Mouse (Mus musculus): ENCODE measurements around the gene Nmrk1. TPM values are rescaled to one million over a fixed set of nuclear protein-coding genes. Genes with fewer than 3 reads are reported as not detected.
A peak's percentile ranks its signal among the peaks of the same experiment; 100 is the strongest.

Nmrk1 gene
- polyA plus RNA-seq, 1 experiment from 2014 or later = 9.6 TPM

- Histone ChIP-seq H3K27ac (ENCODE audit: low read depth) (no peak overlapping the region), H3K27me3 (replicated peaks; ENCODE audit: control insufficient read depth, insufficient read depth, low read length) (no peaks in the 10 kb centered on the region), H3K9me3 (ENCODE audit: control insufficient read depth, low read length) (no peaks in the 10 kb centered on the region), H3K36me3 (ENCODE audit: control insufficient read depth, insufficient read depth, low read length) (no peaks in the 10 kb centered on the region), H3K4me1 (replicated peaks; ENCODE audit: control insufficient read depth, insufficient read depth, low read length) (no peaks in the 10 kb centered on the region), H3K9ac (ENCODE audit: low read length) (no peak overlapping the region), H3K4me3 (ENCODE audit: low read depth, low read length) (no peak overlapping the region), H3K4me2 (ENCODE audit: low read length) (no peak overlapping the region)
- ATAC-seq (replicated peaks; ENCODE audit: low FRiP score, low TSS enrichment, low read depth) = no peak
- no peak for DNase-seq (ENCODE audit: low spot score)
- 93% methylated on average over 9 of the region's 9 CpGs for WGBS
Measured at GRCm38 (mm10) chr19:18600611-18601010, 31.1 kb upstream of the Nmrk1 start.

- DNase-seq (ENCODE audit: low spot score) (no peak), ATAC-seq (replicated peaks; ENCODE audit: low FRiP score, low TSS enrichment, low read depth) (no peak)
- Histone ChIP-seq H3K27me3 (replicated peaks; ENCODE audit: control insufficient read depth, insufficient read depth, low read length) (no peaks in the 10 kb centered on the region), H3K4me2 (ENCODE audit: low read length) (no peak overlapping the region), H3K36me3 (ENCODE audit: control insufficient read depth, insufficient read depth, low read length) (no peaks in the 10 kb centered on the region), H3K27ac (ENCODE audit: low read depth) (no peak overlapping the region), H3K9ac (ENCODE audit: low read length) (no peak overlapping the region), H3K9me3 (ENCODE audit: control insufficient read depth, low read length) (no peaks in the 10 kb centered on the region), H3K4me3 (ENCODE audit: low read depth, low read length) (no peak overlapping the region), H3K4me1 (replicated peaks; ENCODE audit: control insufficient read depth, insufficient read depth, low read length) (no peaks in the 10 kb centered on the region)
- 90% methylated on average over 6 of the region's 6 CpGs for whole genome bisulfite sequencing
Measured at GRCm38 (mm10) chr19:18603011-18603410, 28.7 kb upstream of the Nmrk1 start.

- no peak for ATAC-seq (replicated peaks; ENCODE audit: low FRiP score, low TSS enrichment, low read depth)
- no peaks in the 10 kb centered on the region for H3K4me1 ChIP-seq (replicated peaks; ENCODE audit: control insufficient read depth, insufficient read depth, low read length)
- no peak overlapping the region for H3K27ac ChIP-seq (ENCODE audit: low read depth)
- no peak overlapping the region for H3K9ac ChIP-seq (ENCODE audit: low read length)
- no peaks in the 10 kb centered on the region for H3K36me3 ChIP-seq (ENCODE audit: control insufficient read depth, insufficient read depth, low read length)
- no peak for DNase-seq (ENCODE audit: low spot score)
- 57% methylated on average over 7 of the region's 7 CpGs for WGBS
- H3K4me3 ChIP-seq (ENCODE audit: low read depth, low read length) = no peak overlapping the region
- no peak overlapping the region for H3K4me2 ChIP-seq (ENCODE audit: low read length)
- no peaks in the 10 kb centered on the region for H3K9me3 ChIP-seq (ENCODE audit: control insufficient read depth, low read length)
- H3K27me3 ChIP-seq (replicated peaks; ENCODE audit: control insufficient read depth, insufficient read depth, low read length) = no peaks in the 10 kb centered on the region
Measured at GRCm38 (mm10) chr19:18607907-18608306, 23.8 kb upstream of the Nmrk1 start.

GRCm38 (mm10) chr19:18608975-18609374 is 22.8 kb upstream of the Nmrk1 start:
- no peaks in the 10 kb centered on the region for H3K36me3 ChIP-seq (ENCODE audit: control insufficient read depth, insufficient read depth, low read length)
- WGBS = 65% methylated on average over 6 of the region's 6 CpGs
- ATAC-seq (replicated peaks; ENCODE audit: low FRiP score, low TSS enrichment, low read depth) = no peak
- no peak overlapping the region for H3K27ac ChIP-seq (ENCODE audit: low read depth)
- no peaks in the 10 kb centered on the region for H3K9me3 ChIP-seq (ENCODE audit: control insufficient read depth, low read length)
- H3K27me3 ChIP-seq (replicated peaks; ENCODE audit: control insufficient read depth, insufficient read depth, low read length) = no peaks in the 10 kb centered on the region
- no peak for DNase-seq (ENCODE audit: low spot score)
- no peak overlapping the region for H3K9ac ChIP-seq (ENCODE audit: low read length)
- H3K4me2 ChIP-seq (ENCODE audit: low read length) = no peak overlapping the region
- H3K4me3 ChIP-seq (ENCODE audit: low read depth, low read length) = no peak overlapping the region
- no peaks in the 10 kb centered on the region for H3K4me1 ChIP-seq (replicated peaks; ENCODE audit: control insufficient read depth, insufficient read depth, low read length)

- no peak overlapping the region for H3K4me3 ChIP-seq (ENCODE audit: low read depth, low read length)
- WGBS = 82% methylated on average over 7 of the region's 7 CpGs
- H3K4me2 ChIP-seq (ENCODE audit: low read length) = no peak overlapping the region
- DNase-seq (ENCODE audit: low spot score) = no peak
- no peak overlapping the region for H3K27ac ChIP-seq (ENCODE audit: low read depth)
- peaks cover 4% of the 10 kb centered on the region for H3K4me1 ChIP-seq (replicated peaks; ENCODE audit: control insufficient read depth, insufficient read depth, low read length)
- H3K9me3 ChIP-seq (ENCODE audit: control insufficient read depth, low read length) = no peaks in the 10 kb centered on the region
- no peaks in the 10 kb centered on the region for H3K27me3 ChIP-seq (replicated peaks; ENCODE audit: control insufficient read depth, insufficient read depth, low read length)
- no peak for ATAC-seq (replicated peaks; ENCODE audit: low FRiP score, low TSS enrichment, low read depth)
- H3K36me3 ChIP-seq (ENCODE audit: control insufficient read depth, insufficient read depth, low read length) = no peaks in the 10 kb centered on the region
- H3K9ac ChIP-seq (ENCODE audit: low read length) = no peak overlapping the region
Measured at GRCm38 (mm10) chr19:18614337-18614736, 17.4 kb upstream of the Nmrk1 start.

- Histone ChIP-seq H3K36me3 (ENCODE audit: control insufficient read depth, insufficient read depth, low read length) (no peaks in the 10 kb centered on the region), H3K4me2 (ENCODE audit: low read length) (no peak overlapping the region), H3K4me1 (replicated peaks; ENCODE audit: control insufficient read depth, insufficient read depth, low read length) (peaks cover 4% of the 10 kb centered on the region), H3K4me3 (ENCODE audit: low read depth, low read length) (no peak overlapping the region), H3K9me3 (ENCODE audit: control insufficient read depth, low read length) (no peaks in the 10 kb centered on the region), H3K9ac (ENCODE audit: low read length) (no peak overlapping the region), H3K27ac (ENCODE audit: low read depth) (peak overlapping the region; percentile 43; the same call in 1 of the 2 replicates), H3K27me3 (replicated peaks; ENCODE audit: control insufficient read depth, insufficient read depth, low read length) (no peaks in the 10 kb centered on the region)
- WGBS = 67% methylated on average over 9 of the region's 9 CpGs
- DNase-seq (ENCODE audit: low spot score) (no peak), ATAC-seq (replicated peaks; ENCODE audit: low FRiP score, low TSS enrichment, low read depth) (no peak)
Measured at GRCm38 (mm10) chr19:18615680-18616240, 16.0 kb upstream of the Nmrk1 start.

- Histone ChIP-seq H3K4me3 (ENCODE audit: low read depth, low read length) (no peak overlapping the region), H3K4me2 (ENCODE audit: low read length) (no peak overlapping the region), H3K9me3 (ENCODE audit: control insufficient read depth, low read length) (no peaks in the 10 kb centered on the region), H3K9ac (ENCODE audit: low read length) (no peak overlapping the region), H3K36me3 (ENCODE audit: control insufficient read depth, insufficient read depth, low read length) (no peaks in the 10 kb centered on the region), H3K27ac (ENCODE audit: low read depth) (no peak overlapping the region), H3K4me1 (replicated peaks; ENCODE audit: control insufficient read depth, insufficient read depth, low read length) (peaks cover 4% of the 10 kb centered on the region), H3K27me3 (replicated peaks; ENCODE audit: control insufficient read depth, insufficient read depth, low read length) (no peaks in the 10 kb centered on the region)
- no peak for ATAC-seq (replicated peaks; ENCODE audit: low FRiP score, low TSS enrichment, low read depth)
- no peak for DNase-seq (ENCODE audit: low spot score)
- WGBS = 96% methylated on average over 1 of the region's 1 CpGs
Measured at GRCm38 (mm10) chr19:18617504-18617903, 14.2 kb upstream of the Nmrk1 start.

GRCm38 (mm10) chr19:18619060-18619459 is 12.7 kb upstream of the Nmrk1 start:
- Histone ChIP-seq H3K4me2 (ENCODE audit: low read length) (no peak overlapping the region), H3K4me1 (replicated peaks; ENCODE audit: control insufficient read depth, insufficient read depth, low read length) (peaks cover 4% of the 10 kb centered on the region), H3K27ac (ENCODE audit: low read depth) (no peak overlapping the region), H3K9ac (ENCODE audit: low read length) (no peak overlapping the region), H3K4me3 (ENCODE audit: low read depth, low read length) (no peak overlapping the region), H3K36me3 (ENCODE audit: control insufficient read depth, insufficient read depth, low read length) (no peaks in the 10 kb centered on the region), H3K27me3 (replicated peaks; ENCODE audit: control insufficient read depth, insufficient read depth, low read length) (no peaks in the 10 kb centered on the region), H3K9me3 (ENCODE audit: control insufficient read depth, low read length) (no peaks in the 10 kb centered on the region)
- 70% methylated on average over 5 of the region's 5 CpGs for WGBS
- ATAC-seq (replicated peaks; ENCODE audit: low FRiP score, low TSS enrichment, low read depth) = no peak
- no peak for DNase-seq (ENCODE audit: low spot score)

GRCm38 (mm10) chr19:18619691-18620090 is 12.1 kb upstream of the Nmrk1 start:
- Histone ChIP-seq H3K4me3 (ENCODE audit: low read depth, low read length) (no peak overlapping the region), H3K4me2 (ENCODE audit: low read length) (no peak overlapping the region), H3K27ac (ENCODE audit: low read depth) (no peak overlapping the region), H3K9me3 (ENCODE audit: control insufficient read depth, low read length) (no peaks in the 10 kb centered on the region), H3K4me1 (replicated peaks; ENCODE audit: control insufficient read depth, insufficient read depth, low read length) (peaks cover 4% of the 10 kb centered on the region), H3K36me3 (ENCODE audit: control insufficient read depth, insufficient read depth, low read length) (no peaks in the 10 kb centered on the region), H3K9ac (ENCODE audit: low read length) (no peak overlapping the region), H3K27me3 (replicated peaks; ENCODE audit: control insufficient read depth, insufficient read depth, low read length) (no peaks in the 10 kb centered on the region)
- DNase-seq (ENCODE audit: low spot score) (no peak), ATAC-seq (replicated peaks; ENCODE audit: low FRiP score, low TSS enrichment, low read depth) (no peak; the same call in 1 of the 2 replicates)
- WGBS = 70% methylated on average over 1 of the region's 1 CpGs
